Mouse (Mus musculus): ENCODE measurements around the gene Lmx1a.
A peak's percentile ranks its signal among the peaks of the same experiment; 100 is the strongest.

The Lmx1a gene

GRCm38 (mm10) chr1:167781787-167782484 lies 92.9 kb downstream of the Lmx1a start:
- peak; percentile 68 for DNase-seq (ENCODE audit: low read depth, low spot score)

DNA sequence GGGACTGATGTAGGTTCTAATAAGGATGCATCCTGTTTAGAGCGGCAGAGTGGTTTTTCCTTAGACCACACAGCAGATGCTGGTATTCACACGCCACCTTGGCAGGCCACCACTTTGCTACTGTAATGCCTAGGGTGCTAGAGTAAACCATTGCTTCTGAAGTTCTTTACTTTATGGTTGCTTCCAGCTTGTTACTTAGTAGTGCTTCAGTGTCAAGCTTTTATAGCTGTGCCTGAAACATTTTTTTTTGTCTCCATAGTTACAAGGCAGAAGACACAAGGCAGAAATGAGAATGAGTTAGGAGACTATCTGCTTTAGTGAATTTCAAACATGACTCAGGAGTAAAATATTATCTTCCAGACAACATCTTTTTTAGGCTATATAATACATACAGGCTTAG lies 95.0 kb downstream of the Lmx1a start:
- no peak for DNase-seq (ENCODE audit: low read depth, low spot score)

GRCm38 (mm10) chr1:167788684-167789413 lies 99.8 kb downstream of the Lmx1a start:
- DNase-seq (ENCODE audit: low read depth, low spot score): peak; percentile 26

- no peak for DNase-seq (ENCODE audit: low read depth, low spot score)
These were observed 100.4 kb downstream of the Lmx1a start for GRCm38 (mm10) chr1:167789448-167789847.

- no peak for DNase-seq (ENCODE audit: low read depth, low spot score)
These were observed 101.7 kb downstream of the Lmx1a start for GRCm38 (mm10) chr1:167790688-167791087.

- no peak for DNase-seq (ENCODE audit: low read depth, low spot score)
These were observed 102.2 kb downstream of the Lmx1a start for GRCm38 (mm10) chr1:167791221-167791620.

DNA sequence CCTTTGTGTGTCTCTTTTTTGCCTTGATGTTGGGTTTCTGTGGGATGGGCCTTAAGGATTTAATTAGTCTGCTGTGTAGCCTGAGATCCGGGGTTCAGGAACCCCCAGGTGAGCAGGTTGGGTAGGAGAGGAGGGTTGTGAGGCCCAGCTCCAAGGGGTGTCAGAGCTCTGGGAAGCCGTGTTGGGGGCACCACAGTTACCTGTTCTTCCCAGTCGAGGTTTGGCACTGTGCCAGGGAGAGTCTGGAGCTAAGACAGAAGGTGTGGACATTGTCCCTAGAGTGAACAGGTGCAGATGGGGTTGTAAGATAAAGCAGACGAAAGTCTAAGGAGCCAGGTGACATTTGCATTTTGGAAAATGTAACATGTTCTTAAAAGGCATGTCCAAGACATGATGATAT lies 112.9 kb downstream of the Lmx1a start:
- DNase-seq (ENCODE audit: low read depth, low spot score): no peak

- peak; percentile 37 for DNase-seq (ENCODE audit: low read depth, low spot score)
These were observed 113.7 kb downstream of the Lmx1a start for GRCm38 (mm10) chr1:167802510-167803271.

- no peak for DNase-seq (ENCODE audit: low read depth, low spot score)
These were observed 114.4 kb downstream of the Lmx1a start for GRCm38 (mm10) chr1:167803351-167803981.

GRCm38 (mm10) chr1:167804836-167805235 lies 115.8 kb downstream of the Lmx1a start:
- no peak for DNase-seq (ENCODE audit: low read depth, low spot score)

DNA sequence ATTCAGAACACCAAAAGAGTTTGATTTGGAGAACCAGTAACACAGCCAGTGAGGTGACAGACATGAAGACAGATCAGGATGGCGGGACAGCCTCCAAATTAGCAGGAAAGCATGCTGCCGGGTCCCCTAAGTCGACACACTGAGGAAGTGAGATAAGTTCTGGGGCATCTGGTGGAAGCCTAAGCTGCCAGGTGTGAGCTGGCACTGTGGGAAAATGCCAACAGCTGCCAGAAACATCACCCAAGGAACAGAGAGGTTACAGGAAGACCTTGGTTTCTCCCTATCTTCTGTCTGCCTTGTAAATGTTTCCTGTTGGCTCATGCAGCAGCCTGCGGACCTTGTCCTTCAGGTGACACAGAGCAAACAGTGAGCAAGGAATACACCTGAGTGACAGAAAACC lies 122.1 kb downstream of the Lmx1a start:
- no peak for DNase-seq (ENCODE audit: low read depth, low spot score)

DNA sequence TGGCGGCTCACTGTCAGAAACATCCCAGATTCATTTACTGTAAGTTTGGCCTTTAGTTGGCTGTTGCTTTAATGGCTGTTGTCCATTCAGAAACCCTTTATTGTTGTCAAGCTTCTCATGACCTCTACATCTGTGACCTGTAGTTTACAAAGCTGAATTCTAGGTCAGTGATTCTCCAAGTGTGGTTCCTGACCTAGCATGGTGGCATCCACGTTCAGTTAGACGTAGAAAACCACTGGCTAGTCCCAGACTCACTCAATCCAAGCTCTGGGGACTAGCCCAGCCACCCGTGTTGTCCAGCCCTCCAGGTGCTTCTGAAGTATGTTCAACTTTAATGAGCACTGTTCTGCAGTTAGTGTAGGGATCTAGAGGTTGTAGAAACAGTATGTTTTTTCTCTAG lies 126.1 kb downstream of the Lmx1a start:
- no peak for DNase-seq (ENCODE audit: low read depth, low spot score)

DNA sequence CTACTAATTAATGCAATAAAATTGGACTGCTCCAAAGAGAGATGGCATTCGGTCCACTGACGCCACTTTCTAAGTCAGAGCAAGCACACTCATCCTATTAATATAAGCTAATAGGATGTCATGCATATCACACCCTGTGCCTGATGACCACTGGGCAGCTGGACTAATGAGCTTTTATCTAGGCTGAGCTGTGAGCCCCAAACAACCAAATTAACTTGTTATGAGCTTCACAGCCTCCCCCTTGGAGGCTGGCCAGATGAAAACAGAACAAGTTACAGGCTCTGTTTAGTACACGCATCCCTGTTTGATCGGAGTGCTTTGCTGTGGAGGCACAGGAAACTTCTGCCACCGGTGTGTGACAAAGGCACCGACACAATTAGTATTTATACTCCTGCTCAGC lies 128.0 kb downstream of the Lmx1a start:
- no peak for DNase-seq (ENCODE audit: low read depth, low spot score)

- no peak for DNase-seq (ENCODE audit: low read depth, low spot score)
These were observed 128.6 kb downstream of the Lmx1a start for GRCm38 (mm10) chr1:167817616-167818015.

GRCm38 (mm10) chr1:167820031-167820430 lies 131.0 kb downstream of the Lmx1a start:
- no peak for DNase-seq (ENCODE audit: low read depth, low spot score)

DNA sequence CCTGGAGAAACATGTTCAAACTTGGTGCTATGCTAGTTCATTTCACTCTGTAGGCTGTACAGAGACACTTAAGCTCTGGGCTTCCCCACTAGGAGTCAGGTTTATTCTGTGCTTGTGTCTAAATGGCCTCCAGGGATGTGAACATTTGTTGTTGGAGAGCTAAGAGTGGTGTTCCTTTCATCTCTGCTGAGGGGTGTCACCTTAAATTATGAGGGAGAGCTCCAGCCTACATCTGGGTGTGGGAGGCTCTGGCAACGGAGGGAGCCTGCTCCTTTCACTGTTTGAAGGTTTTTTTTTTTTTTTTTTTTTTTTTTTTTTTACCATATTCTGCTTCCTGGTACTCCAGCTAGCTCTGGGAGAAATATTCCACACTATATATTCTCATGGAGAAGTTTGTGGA lies 132.1 kb downstream of the Lmx1a start:
- no peak for DNase-seq (ENCODE audit: low read depth, low spot score)

DNA sequence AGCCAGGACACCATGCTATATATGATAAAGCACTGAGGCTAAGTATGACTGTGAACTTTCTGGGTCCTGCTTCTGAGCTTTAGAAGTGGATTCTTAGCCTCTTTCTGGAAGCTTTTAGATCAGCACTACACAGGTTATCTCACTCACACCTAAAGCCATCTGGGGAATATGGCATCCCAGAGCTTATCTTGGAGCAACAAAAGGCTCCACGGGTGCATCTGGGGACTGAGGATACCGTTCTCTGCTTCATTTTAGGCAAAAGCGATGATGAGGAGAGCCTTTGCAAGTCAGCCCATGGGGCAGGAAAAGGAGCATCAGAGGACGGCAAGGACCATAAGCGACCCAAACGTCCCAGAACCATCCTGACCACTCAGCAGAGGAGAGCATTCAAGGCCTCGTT lies 141.3 kb downstream of the Lmx1a start:
- no peak for DNase-seq (ENCODE audit: low read depth, low spot score)

GRCm38 (mm10) chr1:167831601-167832000 lies 142.6 kb downstream of the Lmx1a start:
- no peak for DNase-seq (ENCODE audit: low read depth, low spot score)

GRCm38 (mm10) chr1:167854801-167855200 lies 165.8 kb downstream of the Lmx1a start:
- DNase-seq (ENCODE audit: low read depth, low spot score): no peak

DNA sequence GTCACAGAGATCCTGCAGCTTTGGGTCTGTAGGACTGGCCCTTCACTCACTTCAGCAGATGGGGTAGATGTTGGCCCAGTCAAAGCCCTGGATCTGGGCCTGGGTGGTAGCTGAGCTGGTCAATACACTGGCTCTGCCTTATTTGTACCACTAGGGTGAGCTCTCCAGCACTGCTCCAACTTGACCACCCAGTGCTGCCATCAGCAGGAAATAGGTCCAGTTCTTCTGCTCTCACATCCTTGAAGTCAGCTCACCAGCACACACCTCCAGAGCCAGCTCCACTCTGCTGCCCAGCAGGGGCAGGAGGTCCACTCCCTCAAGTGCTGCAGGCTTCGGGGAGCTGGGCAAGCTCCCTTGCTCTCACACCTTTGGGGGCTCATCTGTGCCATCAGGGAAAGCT lies 183.0 kb downstream of the Lmx1a start:
- DNase-seq (ENCODE audit: low read depth, low spot score): no peak

DNA sequence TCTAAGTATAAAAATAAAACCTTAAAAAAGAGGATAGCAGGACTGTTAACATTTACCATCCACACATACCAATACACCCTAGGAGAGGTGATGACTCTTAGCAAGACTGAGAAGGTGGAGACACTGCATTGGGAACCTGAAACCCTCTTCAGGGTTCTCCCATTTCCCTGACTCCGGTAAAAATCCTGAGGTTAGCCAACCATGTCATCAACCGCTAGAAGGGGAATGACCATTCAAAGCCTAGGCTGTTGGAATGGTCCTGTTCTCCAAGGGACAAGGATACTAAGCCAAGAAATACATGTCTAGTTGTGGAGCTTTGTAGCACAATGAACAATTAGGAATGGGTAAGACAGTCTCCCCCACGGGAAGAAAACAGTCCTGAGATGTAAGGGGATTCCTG lies 185.1 kb downstream of the Lmx1a start:
- DNase-seq (ENCODE audit: low read depth, low spot score): no peak

- no peak for DNase-seq (ENCODE audit: low read depth, low spot score)
These were observed 188.9 kb downstream of the Lmx1a start for GRCm38 (mm10) chr1:167877931-167878330.

All from embryo, embryonic 11.5 days (tissue).